ENCODE assay signal across 12 mouse cellular contexts in genomic region chr6:34474031-34474430, GRCm38 (mm10). TPM values are rescaled to one million over a fixed set of nuclear protein-coding genes. Genes with fewer than 3 reads are reported as not detected.
DNase-seq lines count a peak whose midpoint lies in the region; ATAC-seq lines count a peak whose summit lies in the region.
"Had no signal": no experiment of that assay in that cellular context is flagged by ENCODE, and none has a peak within 500 bp of the region (broad histone marks: within the 10 kb centered on the region; RNA-seq: fewer than 3 reads in every experiment).

No protein-coding gene starts in this region.

- no peak for ATAC-seq in CD4-positive, CD25-positive, alpha-beta regulatory T cell, adult 4 months
- ATAC-seq in granulocyte monocyte progenitor cell, adult 5-6 weeks (replicated peaks; ENCODE audit: poor library complexity, severe bottlenecking), result 0 out of 2 replicates have a peak, but pooled peaks have one; percentile 19

- peak; percentile 67 for DNase-seq in CD4-positive, CD25-positive, alpha-beta regulatory T cell, adult 2 months (ENCODE audit: low read depth, low spot score)
- peak; percentile 16 for DNase-seq in retina, postnatal 1 day
- DNase-seq in retina, embryonic 14.5 days (ENCODE audit: low spot score), result no peak
- DNase-seq in naive thymus-derived CD4-positive, alpha-beta T cell, adult 2 months (ENCODE audit: low read depth), result peak; percentile 61
- DNase-seq in cerebellum, postnatal 4 days (ENCODE audit: low spot score in 2 of 2), result no peak
- no peak for DNase-seq in ovary, adult 18-20 months (ENCODE audit: low spot score)
- DNase-seq: cerebellum, postnatal 25 days; heart, adult 11 months; heart, postnatal 4 days; layer of hippocampus, adult 9-11 months had no signal

RNA-seq across cellular contexts. Expression of gene Bpgm, which starts 2.0 kb away (rescaled TPM):
- 10 to 100 TPM; 21.5 to 31.7 TPM for polyA plus RNA-seq in CD4-positive, CD25-positive, alpha-beta regulatory T cell, adult 4 months (2017; shearing (Covaris generic))
- total RNA-seq in granulocyte monocyte progenitor cell, adult 5-6 weeks (2014; fragmentation: Nextera tagmentation), result 4.1 and 8.7 TPM in 2 replicates
- 11.5 and 15.8 TPM in 2 replicates for total RNA-seq in granulocyte monocyte progenitor cell, adult 5-6 weeks (2017)

Comparison
In these comparisons a context has a peak if more than half of its experiments do, and no peak if none do; other contexts are left out.
1. DNase-seq: peak in CD4-positive, CD25-positive, alpha-beta regulatory T cell, adult 2 months (single experiment), retina, postnatal 1 day (single experiment) and naive thymus-derived CD4-positive, alpha-beta T cell, adult 2 months (single experiment); none in retina, embryonic 14.5 days (single experiment), cerebellum, postnatal 4 days (0 of 2) and ovary, adult 18-20 months (single experiment).